Mouse (Mus musculus): Measurements from ENCODE around the gene Eps8l2. TPM values are rescaled to one million over a fixed set of nuclear protein-coding genes. Genes with fewer than 3 reads are reported as not detected.

The Eps8l2 gene
- polyA plus RNA-seq, 1 experiment from 2014 or later = 76.5 TPM

DNA sequence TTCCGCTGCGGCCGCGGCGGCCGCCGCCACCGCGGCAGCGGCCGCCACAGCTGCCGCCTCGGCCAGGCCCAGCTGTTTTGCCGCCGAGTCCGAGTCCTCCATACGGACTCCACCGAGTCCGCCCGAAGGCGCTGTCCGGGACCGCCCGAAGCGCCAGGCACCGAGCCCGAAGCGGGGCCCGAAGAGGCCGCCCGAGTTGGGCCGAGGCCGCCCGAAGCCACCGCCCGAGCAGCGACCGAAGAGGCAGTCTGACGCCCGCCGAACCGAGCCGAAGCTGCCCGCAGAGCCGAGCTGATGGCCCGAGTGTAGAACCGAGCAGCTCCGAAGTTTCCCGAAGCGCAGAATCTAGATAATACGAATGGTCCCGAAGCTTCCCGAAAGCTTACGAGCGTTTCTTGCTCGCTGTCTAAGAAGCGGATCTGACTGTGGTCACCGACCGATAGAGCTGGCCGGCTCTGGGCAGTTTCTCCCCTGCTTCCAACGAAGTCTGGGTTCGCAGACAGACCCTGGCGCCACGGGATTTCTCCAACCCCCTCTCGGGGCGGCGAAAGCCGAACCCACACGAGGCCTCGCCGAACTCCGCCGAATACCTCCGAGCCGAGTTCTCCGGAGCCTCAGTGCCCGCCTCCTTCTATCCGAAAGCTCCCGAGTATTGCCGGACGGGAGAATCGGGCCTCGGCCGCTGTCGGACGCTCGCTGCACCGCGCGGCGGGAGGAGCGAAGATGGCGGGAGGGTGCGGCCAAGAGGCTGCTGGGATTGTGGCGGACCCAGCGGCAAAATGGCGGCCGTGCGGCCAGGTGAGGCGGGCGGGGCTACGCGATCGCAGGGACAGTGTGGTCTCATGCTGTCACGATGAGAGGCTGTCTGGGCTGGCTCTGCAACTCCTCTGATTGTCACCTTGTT is 11.0 kb upstream of the Eps8l2 start, which contains the start of the genes Deaf1 and Tmem80:
Deaf1 (minus strand) TSS at position 222 of the 904 bp plus-strand sequence.
Tmem80 (plus strand) TSS at position 271 of the 904 bp plus-strand sequence.
- H3K4me2 ChIP-seq (ENCODE audit: low read length) = peak within 1 kb of the TSS; percentile 92
- H3K4me3 ChIP-seq (replicated peaks; ENCODE audit: low read depth, low read length) = peak within 1 kb of the TSS; percentile 53
- H3K36me3 ChIP-seq (ENCODE audit: insufficient read depth, low read length) = peaks cover 7% of the 10 kb centered on the region
- H3K9ac ChIP-seq (ENCODE audit: low read depth, low read length) = peak within 1 kb of the TSS; percentile 90
- DNase-seq (ENCODE audit: low spot score) = peak; percentile 100
- H3K9me3 ChIP-seq (replicated peaks; ENCODE audit: low read length) = no peaks in the 10 kb centered on the region
- under 1% methylated on average over 104 of the region's 105 CpGs for WGBS
- no peak for TF ChIP-seq CTCF (IDR thresholded peaks at IDR 0.05; ENCODE audit: low read depth)
- no peaks in the 10 kb centered on the region for H3K27me3 ChIP-seq (ENCODE audit: insufficient read depth, low read length)
- peak within 1 kb of the TSS; percentile 99 for H3K27ac ChIP-seq
- peak; percentile 93 for ATAC-seq (replicated peaks; ENCODE audit: low FRiP score, low read depth)
- peaks cover 20% of the 10 kb centered on the region for H3K4me1 ChIP-seq (replicated peaks; ENCODE audit: insufficient read depth, low read length)

GRCm38 (mm10) chr7:141328373-141328990 is 10.2 kb upstream of the Eps8l2 start:
- Histone ChIP-seq H3K4me2 (ENCODE audit: low read length) (peak overlapping the region; percentile 67), H3K9ac (ENCODE audit: low read depth, low read length) (peak overlapping the region; percentile 90), H3K4me1 (replicated peaks; ENCODE audit: insufficient read depth, low read length) (peaks cover 20% of the 10 kb centered on the region), H3K4me3 (replicated peaks; ENCODE audit: low read depth, low read length) (peak overlapping the region; percentile 53), H3K27me3 (ENCODE audit: insufficient read depth, low read length) (no peaks in the 10 kb centered on the region), H3K36me3 (ENCODE audit: insufficient read depth, low read length) (peaks cover 3% of the 10 kb centered on the region; the same call in 1 of the 2 replicates), H3K9me3 (replicated peaks; ENCODE audit: low read length) (no peaks in the 10 kb centered on the region), H3K27ac (peak overlapping the region; percentile 99)
- peak; percentile 16 for ATAC-seq (replicated peaks; ENCODE audit: low FRiP score, low read depth)
- no peak for DNase-seq (ENCODE audit: low spot score)
- WGBS = 11% methylated on average over 24 of the region's 24 CpGs
- no peak for TF ChIP-seq CTCF (IDR thresholded peaks at IDR 0.05; ENCODE audit: low read depth)

- Histone ChIP-seq H3K4me1 (replicated peaks; ENCODE audit: insufficient read depth, low read length) (peaks cover 18% of the 10 kb centered on the region), H3K9ac (ENCODE audit: low read depth, low read length) (no peak overlapping the region), H3K9me3 (replicated peaks; ENCODE audit: low read length) (no peaks in the 10 kb centered on the region), H3K36me3 (ENCODE audit: insufficient read depth, low read length) (peaks cover 7% of the 10 kb centered on the region), H3K4me2 (ENCODE audit: low read length) (no peak overlapping the region), H3K27me3 (ENCODE audit: insufficient read depth, low read length) (no peaks in the 10 kb centered on the region), H3K4me3 (replicated peaks; ENCODE audit: low read depth, low read length) (no peak overlapping the region), H3K27ac (peak overlapping the region; percentile 51; the same call in 1 of the 2 replicates)
- TF ChIP-seq CTCF (IDR thresholded peaks at IDR 0.05; ENCODE audit: low read depth) = no peak
- DNase-seq (ENCODE audit: low spot score) (no peak), ATAC-seq (replicated peaks; ENCODE audit: low FRiP score, low read depth) (no peak)
Observed at GRCm38 (mm10) chr7:141330706-141331105, 8.0 kb upstream of the Eps8l2 start.

DNA sequence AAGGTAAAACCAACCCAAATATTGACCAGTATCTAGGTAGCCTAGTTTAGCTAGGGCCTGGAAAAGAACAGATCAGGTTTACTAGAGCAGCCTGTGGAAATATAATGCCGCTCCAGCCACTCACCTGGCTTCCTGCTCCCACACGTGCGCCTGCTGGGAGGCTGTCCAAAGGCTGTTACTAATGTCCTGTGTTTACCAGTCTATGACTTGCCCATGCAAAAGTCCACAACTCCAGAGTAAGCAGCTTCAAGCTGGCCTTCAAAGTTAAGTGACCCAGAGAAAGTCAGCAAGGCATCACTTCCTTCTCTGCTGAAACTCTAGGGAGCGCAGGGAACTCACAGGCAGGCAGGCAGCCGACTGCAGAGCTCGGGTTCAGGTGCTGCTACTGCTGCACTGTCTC is 6.7 kb upstream of the Eps8l2 start:
- peaks cover 7% of the 10 kb centered on the region for H3K36me3 ChIP-seq (ENCODE audit: insufficient read depth, low read length)
- no peak overlapping the region for H3K4me2 ChIP-seq (ENCODE audit: low read length)
- 40% methylated on average over 6 of the region's 6 CpGs for WGBS
- H3K4me3 ChIP-seq (replicated peaks; ENCODE audit: low read depth, low read length) = no peak overlapping the region
- H3K4me1 ChIP-seq (replicated peaks; ENCODE audit: insufficient read depth, low read length) = peaks cover 6% of the 10 kb centered on the region
- no peaks in the 10 kb centered on the region for H3K9me3 ChIP-seq (replicated peaks; ENCODE audit: low read length)
- peak overlapping the region; percentile 51 for H3K27ac ChIP-seq
- ATAC-seq (replicated peaks; ENCODE audit: low FRiP score, low read depth) (peak; percentile 21; the same call in 1 of the 2 replicates), DNase-seq (ENCODE audit: low spot score) (peak; percentile 35)
- H3K27me3 ChIP-seq (ENCODE audit: insufficient read depth, low read length) = no peaks in the 10 kb centered on the region
- no peak overlapping the region for H3K9ac ChIP-seq (ENCODE audit: low read depth, low read length)
- no peak for TF ChIP-seq CTCF (IDR thresholded peaks at IDR 0.05; ENCODE audit: low read depth)

DNA sequence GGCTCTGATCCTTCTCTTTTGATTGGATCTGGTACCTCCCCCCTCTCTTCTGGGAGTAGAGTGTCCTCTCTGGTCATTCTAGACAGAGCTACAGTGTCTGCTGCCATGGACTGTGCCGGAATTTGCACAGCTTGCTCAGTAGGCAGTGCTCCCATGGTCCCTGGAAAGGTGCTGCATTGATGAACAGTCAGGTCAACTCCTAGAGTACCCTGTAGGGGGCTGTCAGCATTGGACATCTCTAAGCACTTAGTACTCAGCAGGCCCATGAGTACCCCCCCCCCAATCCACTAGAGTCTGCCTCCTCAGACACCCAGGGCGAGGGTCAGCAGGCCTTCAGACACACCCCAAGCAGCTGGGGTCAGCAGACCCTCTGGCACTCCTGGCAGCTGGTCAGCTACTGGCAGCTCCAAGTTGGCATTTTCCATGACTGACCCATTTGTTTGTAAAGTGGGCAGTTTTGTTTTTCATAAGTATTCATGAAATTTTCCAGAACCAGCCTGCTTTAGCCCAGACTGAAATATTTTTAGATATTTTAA is 3.6 kb upstream of the Eps8l2 start:
- Histone ChIP-seq H3K9ac (ENCODE audit: low read depth, low read length) (no peak overlapping the region), H3K4me3 (replicated peaks; ENCODE audit: low read depth, low read length) (no peak overlapping the region), H3K9me3 (replicated peaks; ENCODE audit: low read length) (no peaks in the 10 kb centered on the region), H3K36me3 (ENCODE audit: insufficient read depth, low read length) (peaks cover 7% of the 10 kb centered on the region), H3K4me1 (replicated peaks; ENCODE audit: insufficient read depth, low read length) (peaks cover 5% of the 10 kb centered on the region; the same call in 1 of the 2 replicates), H3K27ac (no peak overlapping the region), H3K27me3 (ENCODE audit: insufficient read depth, low read length) (no peaks in the 10 kb centered on the region), H3K4me2 (ENCODE audit: low read length) (no peak overlapping the region)
- DNase-seq (ENCODE audit: low spot score) = no peak
- no peak for ATAC-seq (replicated peaks; ENCODE audit: low FRiP score, low read depth)
- 83% methylated on average over 2 of the region's 2 CpGs for WGBS
- TF ChIP-seq CTCF (IDR thresholded peaks at IDR 0.05; ENCODE audit: low read depth) = no peak

GRCm38 (mm10) chr7:141335682-141336081 is 3.0 kb upstream of the Eps8l2 start:
- H3K9ac ChIP-seq (ENCODE audit: low read depth, low read length) = no peak overlapping the region
- ATAC-seq (replicated peaks; ENCODE audit: low FRiP score, low read depth) (no peak), DNase-seq (ENCODE audit: low spot score) (no peak)
- 91% methylated on average over 4 of the region's 4 CpGs for WGBS
- H3K9me3 ChIP-seq (replicated peaks; ENCODE audit: low read length) = no peaks in the 10 kb centered on the region
- H3K36me3 ChIP-seq (ENCODE audit: insufficient read depth, low read length) = peaks cover 7% of the 10 kb centered on the region
- no peak overlapping the region for H3K4me2 ChIP-seq (ENCODE audit: low read length)
- no peak for TF ChIP-seq CTCF (IDR thresholded peaks at IDR 0.05; ENCODE audit: low read depth)
- no peak overlapping the region for H3K27ac ChIP-seq
- H3K4me1 ChIP-seq (replicated peaks; ENCODE audit: insufficient read depth, low read length) = peaks cover 5% of the 10 kb centered on the region; the same call in 1 of the 2 replicates
- no peaks in the 10 kb centered on the region for H3K27me3 ChIP-seq (ENCODE audit: insufficient read depth, low read length)
- no peak overlapping the region for H3K4me3 ChIP-seq (replicated peaks; ENCODE audit: low read depth, low read length)
